Mouse (Mus musculus) erythroblast, embryonic 14.5 days (primary cell): ENCODE measurements around the gene Pth1r.

Source experiments
- GATA1 ChIP-seq: IDR thresholded peaks from 2 replicates; pipeline ENCODE4 v1.6.1; 2012; ENCODE audit warnings: low read length, inconsistent platforms, mixed read lengths
- TAL1 ChIP-seq: IDR thresholded peaks from 3 replicates; pipeline ENCODE4 v1.6.1; 2012; ENCODE audit warnings: low read length, inconsistent platforms, mixed read lengths

DNA sequence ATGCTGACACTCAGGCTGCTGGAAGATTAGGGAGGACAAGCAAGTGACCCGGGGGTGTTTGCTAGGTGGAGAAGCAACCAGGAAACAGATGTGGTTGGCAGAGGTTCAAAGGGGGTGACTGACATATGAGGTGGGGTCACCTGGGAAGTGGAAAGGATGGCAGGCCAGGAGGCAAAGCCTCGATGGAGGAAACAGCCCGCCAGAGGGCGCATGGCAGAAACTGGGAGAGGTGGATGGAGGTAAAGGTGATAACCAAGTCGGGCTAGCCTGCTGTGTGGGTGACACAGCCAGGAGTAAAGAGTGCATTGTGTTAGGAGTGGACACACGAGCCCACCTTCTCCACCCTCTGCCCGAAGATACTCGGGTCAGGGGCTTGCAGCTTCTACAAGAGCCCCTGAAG, 17.1 kb downstream of the Pth1r start:
- TF ChIP-seq TAL1 (no peak), GATA1 (no peak)
